Mouse (Mus musculus) splenic B cell, adult 2 months (primary cell): ENCODE data around the gene Capn11.
A peak's percentile ranks its signal among the peaks of the same experiment; 100 is the strongest.

Experiments used
- DNase-seq: peaks from one replicate; pipeline ENCODE4 v3.0.0-alpha.2; 2011; ENCODE audit warnings: low read depth, low spot score
- H3K27me3 ChIP-seq: 2 replicates; pipeline ENCODE4 v1.6.1; 2012; ENCODE audit warnings: mild to moderate bottlenecking, low read length, moderate library complexity, mixed read lengths; ENCODE audit not compliant: control insufficient read depth, poor library complexity, insufficient read depth, severe bottlenecking
- H3K36me3 ChIP-seq: 2 replicates; pipeline ENCODE4 v1.6.1; 2012; ENCODE audit warnings: mild to moderate bottlenecking, low read length, moderate library complexity, mixed read lengths; ENCODE audit not compliant: control insufficient read depth, poor library complexity, insufficient read depth, severe bottlenecking

The Capn11 gene

DNA sequence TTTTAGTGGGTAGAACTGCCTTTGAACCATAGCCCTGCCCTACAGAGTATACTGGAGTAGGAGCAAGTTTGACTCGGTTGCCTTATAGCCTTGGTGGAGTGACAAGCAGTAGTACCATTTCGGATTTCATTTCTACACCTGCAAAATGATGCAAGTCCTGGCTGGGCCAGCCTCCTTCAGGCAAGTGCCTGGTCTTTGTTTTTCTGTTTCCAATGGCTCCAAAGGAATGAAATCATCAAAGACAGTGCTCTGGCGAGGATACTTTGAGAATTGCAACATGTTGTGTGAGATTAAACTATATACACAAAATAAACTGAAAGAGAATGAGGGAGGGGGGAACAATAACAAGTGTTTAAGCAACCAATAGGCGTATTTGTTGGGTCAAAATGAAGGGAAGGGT lies 30.9 kb upstream of the Capn11 start:
- Histone ChIP-seq H3K27me3 (no peaks in the 10 kb centered on the region), H3K36me3 (no peaks in the 10 kb centered on the region)
- no peak for DNase-seq

DNA sequence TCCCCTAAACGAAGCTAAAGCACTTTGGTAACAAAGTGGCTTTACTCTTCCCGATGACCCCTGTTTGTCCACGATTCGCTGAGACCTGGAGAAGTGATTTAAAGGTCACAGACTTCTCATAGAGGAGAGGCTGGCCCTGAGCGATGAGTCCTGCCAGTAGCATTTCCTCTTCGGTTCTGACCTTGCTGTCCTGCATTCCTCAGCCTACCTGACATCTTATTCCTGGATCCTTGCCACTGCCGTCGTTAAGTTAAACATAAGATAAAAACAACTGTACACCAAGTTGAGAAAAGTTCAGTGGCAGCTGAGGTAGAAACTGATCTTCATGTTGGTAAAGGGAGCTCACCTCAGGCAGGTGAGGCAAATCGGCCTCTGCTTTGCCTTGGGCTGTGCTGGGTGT lies 30.0 kb upstream of the Capn11 start:
- Histone ChIP-seq H3K27me3 (no peaks in the 10 kb centered on the region), H3K36me3 (no peaks in the 10 kb centered on the region)
- no peak for DNase-seq

DNA sequence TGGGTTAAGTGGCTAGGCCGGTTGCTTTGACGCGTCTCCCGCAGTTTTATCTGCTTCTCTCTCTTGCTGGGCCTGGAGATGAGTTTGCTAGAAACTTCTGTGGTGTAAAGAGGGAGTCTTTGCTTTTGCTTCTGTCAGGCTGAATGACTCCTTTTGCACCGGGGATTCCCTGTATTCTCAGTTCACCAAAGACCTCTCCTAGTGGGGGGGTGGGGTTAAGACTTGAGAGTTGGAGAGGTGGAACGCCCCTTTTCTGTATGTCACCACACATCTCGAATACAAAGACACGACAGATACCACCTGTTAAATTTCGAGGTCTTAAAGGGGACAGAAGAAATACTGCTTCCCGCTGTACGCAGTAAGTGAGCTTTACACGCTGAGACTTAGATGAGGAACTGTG lies 27.6 kb upstream of the Capn11 start, which contains the start of gene Tmem63b:
Tmem63b (minus strand) TSS at position 190 of the 400 bp plus-strand sequence.
- peak; percentile 72 for DNase-seq
- Histone ChIP-seq H3K36me3 (no peaks in the 10 kb centered on the region), H3K27me3 (no peaks in the 10 kb centered on the region)

DNA sequence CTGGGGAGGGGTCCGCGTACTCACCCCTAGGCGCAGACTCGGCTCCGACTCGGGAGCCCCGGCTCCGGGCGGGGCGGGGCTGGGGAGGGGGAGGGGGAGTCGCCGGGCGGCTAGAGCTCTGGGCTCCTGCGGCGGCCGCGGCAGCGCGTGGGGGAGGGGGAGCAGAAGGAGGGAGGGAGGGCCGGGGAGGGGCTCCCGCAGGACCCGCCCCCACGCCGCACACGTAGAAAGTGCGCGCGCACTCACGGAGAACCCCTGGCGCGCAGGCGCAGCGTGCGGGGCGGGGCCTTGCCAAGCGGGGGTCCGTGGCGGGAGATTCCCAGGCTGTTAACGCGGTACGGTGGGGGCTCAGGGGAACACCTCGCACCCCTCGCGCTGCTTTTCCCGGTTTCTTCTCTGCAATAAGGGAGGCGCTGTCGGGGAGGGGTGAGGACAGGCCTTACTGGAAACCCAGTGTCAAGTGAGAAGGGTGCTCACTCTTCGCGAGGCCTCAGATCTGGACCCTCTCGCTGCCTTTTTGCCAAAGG lies 27.0 kb upstream of the Capn11 start, which contains the start of gene Mrpl14:
Mrpl14 (plus strand) TSS at position 230 of the 527 bp plus-strand sequence.
- peak; percentile 95 for DNase-seq
- Histone ChIP-seq H3K36me3 (no peaks in the 10 kb centered on the region), H3K27me3 (no peaks in the 10 kb centered on the region)

DNA sequence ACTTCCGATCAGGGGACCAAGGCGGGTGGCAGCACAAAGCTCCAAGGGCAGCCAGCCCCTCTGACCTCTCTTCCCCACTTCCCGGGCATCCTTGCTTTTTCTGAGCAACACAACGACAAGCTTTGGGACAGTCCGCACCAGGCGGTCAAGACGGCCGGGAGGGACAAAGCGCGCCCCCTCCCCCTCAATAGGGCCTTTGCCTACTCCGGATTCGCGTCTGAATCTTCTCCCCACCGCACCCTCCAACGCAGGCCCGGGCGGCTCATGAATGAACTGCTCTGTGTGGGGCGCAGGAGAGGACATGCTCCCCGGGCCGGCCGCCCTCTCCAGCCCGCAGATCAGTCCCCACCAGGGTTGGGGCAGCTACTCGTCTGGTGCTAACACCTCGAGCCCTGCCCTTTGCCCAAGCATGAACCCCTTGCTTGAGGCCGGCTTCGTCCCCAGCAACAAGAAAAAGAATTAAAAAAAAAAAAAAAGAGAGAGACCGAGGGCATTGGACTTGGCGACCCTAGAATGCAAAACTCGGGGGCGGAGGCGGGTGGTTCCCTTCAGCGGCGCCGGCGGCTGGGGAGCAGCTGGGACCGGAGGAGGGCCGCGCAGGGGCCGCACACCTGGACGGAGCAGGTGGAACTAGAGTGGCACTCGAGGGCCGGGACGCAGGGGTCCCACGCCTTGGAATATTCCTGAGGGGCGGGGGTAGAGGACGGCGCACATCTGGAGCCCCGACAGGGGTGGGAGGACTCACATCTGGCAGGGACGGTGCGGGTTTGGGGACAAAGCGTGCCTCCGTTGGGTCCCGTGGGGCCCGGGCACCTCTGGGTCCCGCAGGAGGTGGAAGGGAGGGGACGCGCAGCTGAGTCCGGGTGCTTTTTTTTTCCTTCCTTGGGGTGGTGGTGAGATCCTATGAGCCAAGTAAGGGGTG lies 26.3 kb upstream of the Capn11 start:
- no peaks in the 10 kb centered on the region for H3K36me3 ChIP-seq
- peak; percentile 49 for DNase-seq

DNA sequence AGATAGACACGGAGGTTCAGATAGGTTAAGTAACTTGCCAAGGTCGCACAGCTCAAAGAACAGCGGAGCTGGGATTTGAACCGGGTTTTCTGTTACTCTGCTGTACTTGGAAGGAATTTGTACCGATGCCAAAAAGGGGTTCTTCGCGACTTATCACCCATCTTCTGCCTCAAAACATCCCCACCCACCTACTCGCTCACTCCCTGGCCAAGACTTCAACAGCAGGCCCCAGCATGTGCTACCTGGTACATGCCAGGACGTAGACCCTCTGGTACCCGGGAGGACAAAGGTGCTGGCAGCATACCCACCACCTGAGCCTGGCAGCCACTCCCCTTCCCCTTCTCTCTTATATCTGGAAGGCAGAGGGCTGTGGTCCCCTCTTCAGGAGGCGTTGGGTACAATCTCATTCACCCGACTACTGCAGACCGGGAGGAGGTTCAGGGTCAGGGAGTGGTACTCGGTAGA lies 25.6 kb upstream of the Capn11 start:
- no peak for DNase-seq
- H3K36me3 ChIP-seq, result no peaks in the 10 kb centered on the region
- H3K27me3 ChIP-seq, result no peaks in the 10 kb centered on the region

More for the DNA sequence above, 26.3 kb upstream of the Capn11 start:
- no peaks in the 10 kb centered on the region for H3K27me3 ChIP-seq

DNA sequence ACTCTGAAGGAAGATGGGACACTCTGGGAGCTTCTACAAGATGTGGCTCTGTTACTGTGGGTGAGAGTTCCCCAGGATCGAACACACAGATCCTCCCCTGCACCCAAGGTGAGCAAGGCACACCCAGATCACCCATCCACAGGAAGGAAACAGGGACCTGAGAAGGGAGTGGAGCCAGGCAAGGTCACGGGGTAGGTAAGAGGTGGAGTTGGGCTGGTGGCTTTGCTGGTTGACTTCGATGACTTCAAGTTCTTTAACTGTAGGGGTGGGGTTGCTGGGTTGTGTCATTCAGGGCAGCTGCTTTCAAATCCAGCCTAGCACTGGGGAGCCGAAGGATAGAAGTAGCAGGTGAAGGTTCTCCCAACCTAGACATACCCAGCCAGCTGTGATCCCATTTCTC lies 23.7 kb upstream of the Capn11 start:
- Histone ChIP-seq H3K27me3 (no peaks in the 10 kb centered on the region), H3K36me3 (no peaks in the 10 kb centered on the region)
- no peak for DNase-seq

DNA sequence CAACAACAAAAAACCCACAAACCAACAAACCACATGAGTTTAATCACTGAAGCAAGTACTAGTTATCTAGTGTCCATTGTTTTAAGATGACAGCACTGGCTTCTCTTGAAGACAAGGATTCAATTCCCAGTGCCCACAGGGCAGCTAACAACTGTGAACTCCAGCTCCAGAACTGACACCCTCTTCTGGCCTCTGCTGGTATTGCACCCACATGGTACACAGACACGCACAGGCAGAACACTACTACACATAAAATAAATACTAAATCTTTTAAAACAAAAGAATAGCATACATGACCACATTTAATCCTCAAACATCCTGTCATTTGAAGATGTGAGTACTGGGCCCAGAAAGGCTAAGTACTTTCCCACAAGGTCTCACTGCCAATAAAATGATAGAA lies 22.5 kb upstream of the Capn11 start:
- no peaks in the 10 kb centered on the region for H3K27me3 ChIP-seq
- no peaks in the 10 kb centered on the region for H3K36me3 ChIP-seq
- peak; percentile 43 for DNase-seq

DNA sequence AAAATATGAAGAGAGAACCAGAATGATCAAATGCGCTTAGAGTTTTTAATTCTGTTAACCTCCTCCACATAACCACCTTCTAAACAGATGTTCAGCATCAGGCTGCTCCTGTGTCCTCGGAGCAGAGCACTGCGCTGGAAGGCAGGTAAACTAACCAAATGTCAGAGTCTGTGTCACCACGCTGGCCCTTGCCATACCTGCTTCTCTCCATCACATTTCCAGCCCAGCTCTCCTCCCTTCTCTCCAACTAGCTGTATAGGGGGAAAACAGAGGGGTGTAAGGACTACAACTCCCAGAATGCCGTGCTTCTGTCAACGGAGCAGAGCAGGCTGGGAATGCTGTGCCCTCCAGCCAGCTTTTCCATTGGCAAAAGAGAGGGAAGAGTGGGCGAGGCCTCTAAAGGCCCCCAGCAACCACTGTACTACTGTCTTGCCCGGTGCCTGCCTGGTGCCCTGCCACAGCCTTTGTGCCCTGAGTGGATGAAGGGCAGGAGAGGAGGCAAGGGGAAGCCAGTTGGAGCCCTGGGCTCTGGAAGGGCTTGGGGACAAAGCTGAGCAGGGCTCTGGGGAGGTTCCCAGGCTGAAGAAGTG lies 21.4 kb upstream of the Capn11 start:
- Histone ChIP-seq H3K36me3 (no peaks in the 10 kb centered on the region; the same call in 1 of the 2 replicates), H3K27me3 (no peaks in the 10 kb centered on the region)
- DNase-seq, result no peak

DNA sequence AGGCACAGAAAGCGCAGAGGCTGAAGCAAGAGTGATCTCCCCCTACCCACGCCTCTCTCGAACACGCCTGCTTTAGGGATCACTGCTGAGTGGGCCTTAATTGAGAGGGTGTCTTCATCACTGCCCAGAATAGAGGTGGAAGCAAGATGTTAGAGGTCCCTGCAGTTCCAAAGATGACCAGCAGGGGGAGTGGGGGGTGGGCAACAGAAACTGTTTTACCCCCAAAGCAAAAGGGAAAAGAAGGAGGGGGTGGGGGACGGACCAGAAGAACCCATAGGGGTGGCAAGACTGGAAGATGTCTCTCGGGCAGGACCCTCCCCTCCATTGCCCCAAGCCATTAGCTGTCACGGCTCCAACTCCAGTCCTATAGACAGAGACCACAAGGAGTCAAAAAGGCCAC lies 19.0 kb upstream of the Capn11 start:
- DNase-seq, result peak; percentile 78
- Histone ChIP-seq H3K27me3 (no peaks in the 10 kb centered on the region), H3K36me3 (no peaks in the 10 kb centered on the region; the same call in 1 of the 2 replicates)

DNA sequence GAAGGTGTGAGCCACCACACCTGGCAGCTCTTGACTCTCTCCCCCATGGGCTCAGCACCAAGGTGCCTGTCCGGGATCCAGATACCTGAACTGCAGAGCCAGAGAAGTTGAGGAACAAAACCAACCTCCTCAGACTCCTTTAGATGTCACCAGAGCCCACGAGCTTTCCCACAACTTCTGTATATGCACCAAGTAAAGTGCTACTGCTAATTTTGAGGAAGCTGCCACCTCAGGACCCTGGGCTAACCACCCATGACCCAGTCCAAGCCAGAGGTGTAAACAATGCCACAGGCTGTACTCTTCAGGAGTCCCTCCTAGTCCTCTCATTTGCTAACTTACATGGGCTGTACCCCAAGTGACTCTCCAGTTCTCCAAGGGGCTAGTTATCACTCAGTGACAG lies 13.5 kb upstream of the Capn11 start:
- DNase-seq, result no peak
- Histone ChIP-seq H3K27me3 (no peaks in the 10 kb centered on the region), H3K36me3 (no peaks in the 10 kb centered on the region; the same call in 1 of the 2 replicates)

DNA sequence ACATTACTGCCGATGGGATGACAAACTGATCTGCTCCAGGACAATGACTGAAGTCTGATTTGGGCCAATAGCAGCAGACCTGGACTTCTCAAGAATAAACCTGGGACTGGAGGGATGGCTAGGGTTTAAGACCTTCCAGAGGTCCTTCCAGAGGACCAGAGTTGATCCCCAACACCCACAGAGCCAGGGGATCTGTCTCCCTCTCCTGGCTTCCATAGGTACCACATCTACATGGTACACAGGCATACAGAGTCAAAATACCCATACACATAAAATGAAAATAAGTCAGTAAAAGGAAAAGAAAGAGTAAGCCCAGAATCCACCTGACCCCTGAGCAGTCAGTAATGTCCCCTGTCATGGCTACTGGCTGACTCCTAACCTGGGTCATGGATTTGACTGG lies 12.7 kb upstream of the Capn11 start:
- no peak for DNase-seq
- no peaks in the 10 kb centered on the region for H3K27me3 ChIP-seq
- no peaks in the 10 kb centered on the region; the same call in 1 of the 2 replicates for H3K36me3 ChIP-seq

DNA sequence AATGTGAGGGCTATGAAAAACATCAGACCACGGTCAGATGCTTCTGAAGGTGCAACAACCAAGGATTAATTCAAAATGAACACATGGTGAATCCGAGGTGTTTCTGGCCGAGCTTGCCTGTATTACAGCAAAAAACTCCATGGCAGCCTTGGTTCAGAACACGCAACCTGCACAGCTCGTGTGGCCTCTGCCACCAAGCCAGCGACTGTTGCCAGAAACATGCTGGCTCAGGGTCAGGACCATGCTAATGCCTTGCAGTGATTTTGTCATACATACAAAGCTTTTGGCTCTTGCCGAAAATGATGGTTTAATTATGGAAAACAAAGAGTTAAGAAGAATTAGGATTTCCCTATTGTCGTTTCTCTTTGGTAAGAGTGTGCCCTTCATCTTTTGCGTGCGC lies 8.9 kb upstream of the Capn11 start:
- DNase-seq, result no peak
- H3K36me3 ChIP-seq, result no peaks in the 10 kb centered on the region

DNA sequence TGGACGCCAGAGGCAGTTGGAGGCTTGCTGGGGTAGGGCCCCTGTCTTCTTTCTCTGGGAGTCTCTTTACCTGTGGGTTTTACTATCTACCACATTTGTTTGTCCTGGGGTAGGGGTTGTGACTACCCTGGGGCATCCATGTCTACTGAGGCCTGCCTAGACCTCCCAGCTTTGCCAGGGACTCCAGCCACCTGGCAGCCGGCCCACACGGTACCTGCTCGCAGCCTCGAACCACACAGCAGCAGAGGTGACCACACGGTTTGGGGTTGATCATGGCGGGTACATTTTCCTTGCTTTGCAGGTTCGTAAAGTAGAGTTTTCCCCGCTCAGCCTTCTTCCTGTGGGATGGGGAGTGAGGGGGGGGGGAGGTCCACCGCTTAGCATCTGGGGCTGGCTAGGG lies 8.4 kb upstream of the Capn11 start:
- DNase-seq, result no peak
- Histone ChIP-seq H3K27me3 (no peaks in the 10 kb centered on the region), H3K36me3 (no peaks in the 10 kb centered on the region)

More for the DNA sequence above, 8.9 kb upstream of the Capn11 start:
- no peaks in the 10 kb centered on the region for H3K27me3 ChIP-seq

DNA sequence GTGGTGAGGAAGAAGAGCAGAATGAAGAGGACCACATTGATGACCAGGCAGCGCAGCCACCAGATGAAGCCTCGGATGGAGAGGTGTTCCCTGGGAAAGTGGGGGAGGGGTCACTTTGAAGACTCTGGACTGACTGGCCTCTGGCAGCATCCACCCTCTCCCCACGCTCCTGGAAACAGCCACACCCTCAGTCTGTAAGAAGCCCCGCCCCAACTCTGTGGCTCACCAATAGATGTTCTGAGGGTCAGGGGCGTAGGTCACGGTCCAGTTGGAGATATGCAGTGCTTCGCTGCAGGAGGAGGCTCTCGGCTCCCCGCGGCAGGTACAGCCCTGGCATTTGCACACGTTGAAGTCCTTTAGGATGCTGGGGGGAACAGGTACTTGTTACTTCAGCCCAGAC lies 7.0 kb upstream of the Capn11 start:
- DNase-seq, result no peak
- Histone ChIP-seq H3K36me3 (no peaks in the 10 kb centered on the region), H3K27me3 (no peaks in the 10 kb centered on the region)
